Mouse (Mus musculus): ENCODE results near the gene Serpina3a.

DNA sequence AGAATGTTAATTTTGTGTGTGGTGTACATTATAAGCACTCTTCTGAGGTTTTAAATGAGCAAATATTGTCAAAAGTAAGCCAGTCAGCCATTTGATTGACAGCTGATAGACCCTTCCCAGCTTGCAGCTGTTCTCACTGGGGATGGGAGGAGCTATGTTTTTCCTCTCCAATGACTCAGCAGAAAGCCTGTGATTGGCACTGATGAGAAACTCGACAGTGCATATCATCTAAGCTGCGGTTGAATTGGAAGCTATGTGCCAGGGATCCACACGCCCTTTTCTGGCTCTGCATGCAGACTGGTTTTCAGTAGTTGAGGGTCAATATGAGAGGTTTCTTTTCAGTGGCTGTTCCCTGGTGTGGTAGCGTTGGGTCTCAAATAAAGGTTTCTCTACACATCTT, 48.0 kb upstream of the Serpina3a start:
- TF ChIP-seq MAFK (IDR thresholded peaks at IDR 0.05; ENCODE audit: insufficient read depth, low read depth, low read length) = peak; percentile 88
- no peak for TF ChIP-seq HCFC1 (IDR thresholded peaks at IDR 0.05; ENCODE audit: borderline replicate concordance, insufficient read depth, low read length)
